ENCODE assay signal across 22 mouse cellular contexts in the genomic region with DNA sequence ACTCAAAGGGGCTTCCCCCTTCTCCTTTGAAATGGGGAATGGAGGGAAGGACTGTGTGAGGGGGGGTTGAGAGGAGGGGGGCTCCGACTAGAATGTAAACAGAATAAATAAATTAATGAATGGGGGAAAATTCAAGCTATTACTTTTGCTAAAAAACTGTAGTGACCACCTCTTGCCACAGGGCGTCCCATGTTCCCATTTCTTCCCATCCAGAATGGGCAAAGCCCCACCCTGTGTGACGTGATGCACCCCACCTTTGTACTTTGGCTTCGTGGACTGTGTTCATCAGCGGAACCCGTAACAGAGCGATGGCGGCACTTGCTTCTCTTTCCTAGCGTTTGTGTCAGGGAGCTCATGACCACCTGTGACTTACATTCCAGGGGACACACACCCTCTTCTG.
DNase-seq lines count a peak whose midpoint lies in the region; ATAC-seq and TF ChIP-seq lines count a peak whose summit lies in the region.
"Had no signal": no experiment of that assay in that cellular context is flagged by ENCODE, and none has a peak within 500 bp of the region (broad histone marks: within the 10 kb centered on the region; RNA-seq: fewer than 3 reads in every experiment).

No protein-coding gene starts in this region.

- no peak for DNase-seq in forebrain, postnatal 0 days
- DNase-seq in forebrain, embryonic 11.5 days (ENCODE audit: low spot score) = no peak
- DNase-seq in liver, embryonic 14.5 days (ENCODE audit: low read depth in 3 of 3, low spot score in 3 of 3) = no peak
- no peak for DNase-seq in liver, postnatal 0 days
- DNase-seq: adrenal gland, adult 2 months; cerebellum, postnatal 25 days; gastrocnemius, postnatal 10 days; heart, adult 11 months; kidney, adult 18-20 months; kidney, postnatal 25 days; lung, postnatal 10 days; right cerebral cortex, postnatal 4 days; thymus, postnatal 36 days had no signal

- no peaks in the 10 kb centered on the region for H3K4me1 ChIP-seq in forebrain, postnatal 0 days (ENCODE audit: insufficient read depth)
- no peaks in the 10 kb centered on the region for H3K4me1 ChIP-seq in forebrain, embryonic 11.5 days (replicated peaks; ENCODE audit: control insufficient read depth, insufficient read depth, low read length)
- no peaks in the 10 kb centered on the region for H3K4me1 ChIP-seq in liver, embryonic 14.5 days (replicated peaks; ENCODE audit: control insufficient read depth in 2 of 2, insufficient read depth in 2 of 2, low read length in 1 of 2)
- no peaks in the 10 kb centered on the region for H3K4me1 ChIP-seq in liver, postnatal 0 days (ENCODE audit: insufficient read depth)
- no peaks in the 10 kb centered on the region for H3K4me1 ChIP-seq in ES-Bruce4 (ENCODE audit: control insufficient read depth, insufficient read depth, low read length)
- H3K4me1 ChIP-seq in olfactory bulb, adult 2 months (ENCODE audit: control insufficient read depth, insufficient read depth, low read length) = no peaks in the 10 kb centered on the region
- H3K4me1 ChIP-seq in forebrain, embryonic 13.5 days = peaks cover 23% of the 10 kb centered on the region
- H3K4me1 ChIP-seq: heart, embryonic 13.5 days; liver, embryonic 12.5 days had no signal

- peak; percentile 56 for TF ChIP-seq CTCF in forebrain, postnatal 0 days (IDR thresholded peaks at IDR 0.05; ENCODE audit: low read depth)
- TF ChIP-seq CTCF in liver, embryonic 14.5 days (IDR thresholded peaks at IDR 0.05; ENCODE audit: low read depth) = 0 out of 2 replicates have a peak, but pooled peaks have one; percentile 12
- no peak for TF ChIP-seq CTCF in liver, postnatal 0 days (IDR thresholded peaks at IDR 0.05; ENCODE audit: low read depth)
- TF ChIP-seq CTCF in ES-Bruce4 (IDR thresholded peaks at IDR 0.05; ENCODE audit: low read depth, low read length) = peak; percentile 7
- peak; percentile 32; the same call in 1 of the 2 replicates for TF ChIP-seq CTCF in olfactory bulb, adult 2 months (IDR thresholded peaks at IDR 0.05; ENCODE audit: insufficient read depth, low read depth, low read length)

- no peak overlapping the region for H3K27ac ChIP-seq in forebrain, postnatal 0 days (ENCODE audit: low read depth, low read length)
- H3K27ac ChIP-seq in forebrain, embryonic 11.5 days (ENCODE audit: low read depth, low read length) = no peak overlapping the region
- no peak overlapping the region for H3K27ac ChIP-seq in liver, embryonic 14.5 days
- H3K27ac ChIP-seq in liver, postnatal 0 days (ENCODE audit: low read depth) = no peak overlapping the region
- no peak overlapping the region for H3K27ac ChIP-seq in ES-Bruce4 (ENCODE audit: insufficient read depth, low read length)
- no peak overlapping the region for H3K27ac ChIP-seq in olfactory bulb, adult 2 months (ENCODE audit: insufficient read depth, low read depth, low read length)
- no peak overlapping the region for H3K27ac ChIP-seq in forebrain, embryonic 13.5 days
- H3K27ac ChIP-seq: embryonic facial prominence, embryonic 10.5 days; forebrain, embryonic 12.5 days; heart, embryonic 13.5 days; hindbrain, embryonic 15.5 days; limb, embryonic 12.5 days; liver, embryonic 12.5 days had no signal

- no peak overlapping the region for H3K4me2 ChIP-seq in forebrain, postnatal 0 days (ENCODE audit: low read depth)
- H3K4me2 ChIP-seq in forebrain, embryonic 11.5 days (ENCODE audit: low read depth, low read length, severe bottlenecking) = no peak overlapping the region
- no peak overlapping the region for H3K4me2 ChIP-seq in liver, embryonic 14.5 days (ENCODE audit: low read depth)
- no peak overlapping the region for H3K4me2 ChIP-seq in liver, postnatal 0 days (ENCODE audit: low read depth, low read length)
- no peak overlapping the region for H3K4me2 ChIP-seq in forebrain, embryonic 13.5 days
- H3K4me2 ChIP-seq: forebrain, embryonic 12.5 days; heart, embryonic 13.5 days; hindbrain, embryonic 15.5 days; limb, embryonic 12.5 days; liver, embryonic 12.5 days had no signal

- no peak overlapping the region for H3K4me3 ChIP-seq in forebrain, postnatal 0 days (ENCODE audit: low read depth, low read length)
- no peak overlapping the region for H3K4me3 ChIP-seq in forebrain, embryonic 11.5 days (ENCODE audit: low read depth, low read length)
- H3K4me3 ChIP-seq in liver, embryonic 14.5 days (ENCODE audit: insufficient read depth in 1 of 2, low read depth in 2 of 2, low read length in 2 of 2) = no peak overlapping the region
- no peak overlapping the region for H3K4me3 ChIP-seq in liver, postnatal 0 days (ENCODE audit: low read depth, low read length)
- no peak overlapping the region for H3K4me3 ChIP-seq in ES-Bruce4 (ENCODE audit: low read depth, low read length)
- H3K4me3 ChIP-seq in olfactory bulb, adult 2 months (ENCODE audit: insufficient read depth, low read depth, low read length) = no peak overlapping the region
- H3K4me3 ChIP-seq in forebrain, embryonic 13.5 days = no peak overlapping the region
- H3K4me3 ChIP-seq: embryonic facial prominence, embryonic 10.5 days; forebrain, embryonic 12.5 days; heart, embryonic 13.5 days; hindbrain, embryonic 15.5 days; limb, embryonic 12.5 days; liver, embryonic 12.5 days had no signal

- no peaks in the 10 kb centered on the region for H3K9me3 ChIP-seq in forebrain, postnatal 0 days (ENCODE audit: low read length)
- no peaks in the 10 kb centered on the region; the same call in 1 of the 2 replicates for H3K9me3 ChIP-seq in forebrain, embryonic 11.5 days (ENCODE audit: control insufficient read depth, low read length)
- no peaks in the 10 kb centered on the region for H3K9me3 ChIP-seq in liver, embryonic 14.5 days (ENCODE audit: control insufficient read depth, low read length)
- H3K9me3 ChIP-seq in liver, postnatal 0 days (ENCODE audit: low read length) = 0 out of 2 replicates have a peak, but pooled peaks cover 3% of the 10 kb centered on the region
- H3K9me3 ChIP-seq in ES-Bruce4 (replicated peaks; ENCODE audit: control insufficient read depth, insufficient read depth, low read length, poor library complexity, severe bottlenecking) = no peaks in the 10 kb centered on the region
- H3K9me3 ChIP-seq in forebrain, embryonic 13.5 days (replicated peaks) = no peaks in the 10 kb centered on the region
- H3K9me3 ChIP-seq: hindbrain, embryonic 15.5 days; liver, embryonic 12.5 days had no signal

- TF ChIP-seq POLR2A in ES-Bruce4 (IDR thresholded peaks at IDR 0.05; ENCODE audit: insufficient read depth, low read length) = no peak
- no peak for TF ChIP-seq POLR2A in olfactory bulb, adult 2 months (IDR thresholded peaks at IDR 0.05; ENCODE audit: insufficient read depth, low read depth, low read length)

- no peak for ATAC-seq in forebrain, postnatal 0 days
- ATAC-seq in forebrain, embryonic 11.5 days (replicated peaks; ENCODE audit: low FRiP score) = no peak
- no peak for ATAC-seq in liver, embryonic 14.5 days (ENCODE audit: insufficient read depth)
- ATAC-seq in liver, postnatal 0 days = no peak
- no peak for ATAC-seq in forebrain, embryonic 13.5 days
- ATAC-seq: liver, embryonic 12.5 days had no signal

- 83% methylated on average over 9 of the region's 9 CpGs for WGBS in forebrain, postnatal 0 days
- WGBS in forebrain, embryonic 11.5 days = 86% methylated on average over 9 of the region's 9 CpGs
- WGBS in liver, embryonic 14.5 days (ENCODE audit: insufficient replicate concordance) = 77% methylated on average over 9 of the region's 9 CpGs
- 79% methylated on average over 9 of the region's 9 CpGs for whole genome bisulfite sequencing in liver, postnatal 0 days (ENCODE audit: insufficient replicate concordance)
- WGBS in olfactory bulb, adult 2 months = 85% methylated on average over 9 of the region's 9 CpGs
- 86% methylated on average over 9 of the region's 9 CpGs for WGBS in forebrain, embryonic 13.5 days

- no peak overlapping the region for H3K9ac ChIP-seq in forebrain, postnatal 0 days
- H3K9ac ChIP-seq in forebrain, embryonic 11.5 days (ENCODE audit: low read length) = no peak overlapping the region
- no peak overlapping the region for H3K9ac ChIP-seq in liver, embryonic 14.5 days (replicated peaks)
- no peak overlapping the region for H3K9ac ChIP-seq in liver, postnatal 0 days (replicated peaks)
- H3K9ac ChIP-seq in ES-Bruce4 (ENCODE audit: low read depth, poor library complexity, severe bottlenecking) = no peak overlapping the region
- H3K9ac ChIP-seq in forebrain, embryonic 13.5 days = no peak overlapping the region
- H3K9ac ChIP-seq: forebrain, embryonic 12.5 days; heart, embryonic 13.5 days; hindbrain, embryonic 15.5 days; limb, embryonic 12.5 days; liver, embryonic 12.5 days had no signal

- H3K36me3 ChIP-seq in forebrain, postnatal 0 days (ENCODE audit: insufficient read depth) = no peaks in the 10 kb centered on the region
- no peaks in the 10 kb centered on the region for H3K36me3 ChIP-seq in forebrain, embryonic 11.5 days (ENCODE audit: control insufficient read depth, insufficient read depth, low read length)
- H3K36me3 ChIP-seq in liver, embryonic 14.5 days (replicated peaks; ENCODE audit: control insufficient read depth, insufficient read depth, low read depth) = no peaks in the 10 kb centered on the region
- no peaks in the 10 kb centered on the region; the same call in 1 of the 2 replicates for H3K36me3 ChIP-seq in liver, postnatal 0 days (replicated peaks; ENCODE audit: insufficient read depth, low read length)
- H3K36me3 ChIP-seq in ES-Bruce4 (ENCODE audit: control insufficient read depth, insufficient read depth, low read length, poor library complexity, severe bottlenecking) = no peaks in the 10 kb centered on the region
- no peaks in the 10 kb centered on the region for H3K36me3 ChIP-seq in forebrain, embryonic 13.5 days (ENCODE audit: poor library complexity, severe bottlenecking)
- H3K36me3 ChIP-seq: forebrain, embryonic 12.5 days; heart, embryonic 13.5 days; hindbrain, embryonic 15.5 days; limb, embryonic 12.5 days had no signal

- H3K27me3 ChIP-seq in forebrain, postnatal 0 days (ENCODE audit: insufficient read depth, low read length) = no peaks in the 10 kb centered on the region
- no peaks in the 10 kb centered on the region for H3K27me3 ChIP-seq in forebrain, embryonic 11.5 days (ENCODE audit: control insufficient read depth, insufficient read depth, low read length)
- H3K27me3 ChIP-seq in liver, embryonic 14.5 days (ENCODE audit: control insufficient read depth, insufficient read depth, low read length) = no peaks in the 10 kb centered on the region
- H3K27me3 ChIP-seq in liver, postnatal 0 days (ENCODE audit: insufficient read depth, low read length) = no peaks in the 10 kb centered on the region
- H3K27me3 ChIP-seq in ES-Bruce4 (ENCODE audit: control insufficient read depth, insufficient read depth, low read length, poor library complexity, severe bottlenecking) = no peaks in the 10 kb centered on the region
- H3K27me3 ChIP-seq in forebrain, embryonic 13.5 days = no peaks in the 10 kb centered on the region
- H3K27me3 ChIP-seq: forebrain, embryonic 12.5 days; heart, embryonic 13.5 days; hindbrain, embryonic 15.5 days; limb, embryonic 12.5 days; liver, embryonic 12.5 days had no signal

- no peak for TF ChIP-seq EP300 in liver, embryonic 14.5 days (IDR thresholded peaks at IDR 0.05; ENCODE audit: low read depth)
- TF ChIP-seq EP300 in liver, postnatal 0 days (IDR thresholded peaks at IDR 0.05; ENCODE audit: low read depth) = no peak
- TF ChIP-seq EP300 in ES-Bruce4 (IDR thresholded peaks at IDR 0.05; ENCODE audit: insufficient read depth, low read depth, low read length) = no peak
